Mouse (Mus musculus): ENCODE measurements around the gene Dennd5a. TPM values are rescaled to one million over a fixed set of nuclear protein-coding genes. Genes with fewer than 3 reads are reported as not detected.
"Not testable (repeated sequence)": the region's sequence is repeated elsewhere in the genome, so short reads cannot be mapped to it uniquely, and the experiment has no call there.

Gene Dennd5a
- 10 to 100 TPM; 50.2 to 57.4 TPM for total RNA-seq (2021)
- long read RNA-seq, experiment 1, full-length matches to known transcripts = 14 of 36 reads
- long read RNA-seq, experiment 1, partial matches to known transcripts = 21 of 36 reads
- long read RNA-seq, experiment 1, other reads (novel, unspliced or antisense) = 1 of 36 reads
- long read RNA-seq, experiment 2, full-length matches to known transcripts = 25 of 56 reads
- long read RNA-seq, experiment 2, partial matches to known transcripts = 26 of 56 reads
- long read RNA-seq, experiment 2, other reads (novel, unspliced or antisense) = 5 of 56 reads

DNA sequence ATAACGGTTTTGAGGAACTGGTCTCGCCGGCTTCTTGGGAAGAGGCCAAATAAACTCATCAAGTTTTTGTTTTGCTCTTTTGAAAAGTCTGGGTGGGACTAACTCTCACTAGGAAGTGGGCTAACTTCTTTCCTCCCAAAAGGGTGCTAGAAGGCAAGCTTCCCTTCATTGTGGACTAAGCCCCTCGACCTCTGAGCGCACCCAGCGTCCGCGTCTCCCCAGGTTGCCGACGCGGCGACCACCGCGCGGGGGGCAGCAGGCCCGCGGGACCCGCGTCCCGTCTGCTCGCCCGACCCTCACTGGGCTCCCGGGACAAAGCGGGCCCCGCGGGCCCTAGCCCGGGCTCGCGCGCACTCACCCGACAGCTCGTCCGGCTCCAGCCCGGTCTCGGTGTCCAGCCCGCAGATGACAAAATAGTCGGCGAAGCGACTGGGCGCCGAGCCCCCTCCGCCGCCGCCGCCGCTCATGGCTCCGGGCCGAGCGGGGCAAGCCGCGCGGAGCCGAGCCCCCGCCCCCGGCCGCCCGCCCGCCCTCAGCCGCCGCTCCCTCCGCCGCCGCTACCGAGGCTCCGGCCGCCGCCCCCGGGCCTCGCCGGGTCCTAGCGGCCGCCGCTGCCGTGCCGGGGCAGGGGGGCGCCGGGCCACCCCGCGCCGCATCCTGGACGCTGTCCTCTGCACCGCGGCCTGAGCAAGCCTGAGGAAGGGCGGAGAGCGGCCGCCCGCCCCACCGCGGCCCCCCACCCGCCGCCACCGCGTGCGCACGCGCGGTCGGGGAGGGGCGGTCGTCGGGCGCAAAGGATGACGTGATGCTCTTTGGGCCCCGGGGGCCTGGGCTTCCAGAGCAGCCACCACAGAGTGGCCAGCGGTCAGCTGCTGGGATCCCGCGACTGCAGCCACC is at the start of gene Dennd5a:
Dennd5a (minus strand) TSS at position 755 of the 897 bp plus-strand sequence.
- intact Hi-C loops (cut with DNase I; ENCODE audit: low total_unique reads) = no loop called here

DNA sequence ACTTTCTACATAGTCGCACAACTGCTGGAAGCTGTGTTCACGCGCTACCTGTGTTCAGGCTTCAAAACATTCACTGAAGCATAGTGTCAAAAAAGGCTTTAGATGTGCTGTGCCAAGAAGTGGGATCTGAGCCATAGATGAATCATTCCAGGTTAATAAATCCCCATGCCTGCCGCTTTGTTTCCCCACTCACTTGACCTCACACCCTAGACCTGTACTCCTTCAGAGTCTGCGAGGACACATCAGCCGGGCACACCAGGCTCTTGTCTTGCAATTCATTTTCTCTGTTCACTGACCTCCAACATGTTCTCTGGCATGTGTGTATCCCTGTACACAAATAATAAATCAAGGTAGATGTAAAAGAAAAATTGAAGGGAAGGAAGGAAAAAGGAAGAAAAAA is 48.8 kb upstream of the Dennd5a start:
- intact Hi-C loops (cut with DNase I; ENCODE audit: low total_unique reads) = no loop called here
- DNase-seq = no peak

More for the DNA sequence above, at the start of gene Dennd5a:
- peak; percentile 79 for DNase-seq

DNA sequence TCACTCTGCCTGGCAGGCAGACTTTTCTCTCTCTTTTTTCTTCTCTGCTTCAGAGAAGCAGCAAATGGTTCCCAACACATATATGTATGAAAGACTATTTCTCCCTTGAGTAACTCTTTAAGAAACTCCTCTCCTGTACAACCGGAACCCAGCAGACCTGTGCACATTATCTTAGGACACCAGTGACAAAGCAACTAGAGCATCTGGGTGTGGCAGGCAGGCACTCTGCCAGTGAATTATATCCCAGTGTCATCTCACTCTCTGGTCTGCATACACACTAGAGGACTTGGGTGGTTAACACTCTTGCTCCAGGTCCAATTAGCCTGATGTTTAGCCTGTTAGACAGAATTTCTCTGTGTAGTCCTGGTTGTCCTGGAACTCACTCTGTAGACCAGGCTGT is 48.2 kb upstream of the Dennd5a start:
- intact Hi-C loops (cut with DNase I; ENCODE audit: low total_unique reads) = no loop called here
- DNase-seq = no peak

DNA sequence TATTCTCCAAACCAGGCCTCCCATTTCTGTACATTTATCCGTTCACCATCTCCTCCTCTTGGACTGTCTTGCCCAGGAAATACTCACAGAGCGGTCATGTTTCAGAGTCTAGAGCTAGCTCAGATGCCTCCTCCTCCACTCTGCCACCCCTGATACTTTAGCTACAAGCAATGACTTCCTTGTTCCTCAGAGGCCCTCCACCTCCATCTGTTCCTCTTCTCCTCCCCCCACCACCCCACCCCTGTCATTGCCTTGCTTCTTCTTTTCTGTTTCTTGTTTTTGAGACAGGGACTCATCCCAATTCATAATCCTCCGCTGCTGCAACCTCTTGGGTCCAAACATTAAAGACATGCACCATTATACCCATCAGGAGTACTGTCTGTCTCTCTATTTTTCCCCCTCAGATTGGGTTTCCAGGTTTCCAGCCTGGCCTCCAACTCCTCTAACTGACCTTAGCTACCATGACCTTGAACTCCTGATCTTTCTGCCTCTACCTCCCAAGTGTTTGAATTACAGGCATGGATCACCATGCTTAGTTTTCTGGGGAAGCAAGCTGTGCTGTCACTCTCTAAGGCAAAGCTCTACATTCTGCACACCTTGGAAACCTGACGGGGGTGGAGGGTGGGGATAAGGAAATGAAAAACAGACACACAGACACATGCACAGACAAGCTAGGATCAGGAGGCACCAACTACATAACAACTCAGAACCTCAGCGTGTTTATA is 46.4 kb upstream of the Dennd5a start:
- no peak for DNase-seq
- intact Hi-C loops (cut with DNase I; ENCODE audit: low total_unique reads) = no loop called here

DNA sequence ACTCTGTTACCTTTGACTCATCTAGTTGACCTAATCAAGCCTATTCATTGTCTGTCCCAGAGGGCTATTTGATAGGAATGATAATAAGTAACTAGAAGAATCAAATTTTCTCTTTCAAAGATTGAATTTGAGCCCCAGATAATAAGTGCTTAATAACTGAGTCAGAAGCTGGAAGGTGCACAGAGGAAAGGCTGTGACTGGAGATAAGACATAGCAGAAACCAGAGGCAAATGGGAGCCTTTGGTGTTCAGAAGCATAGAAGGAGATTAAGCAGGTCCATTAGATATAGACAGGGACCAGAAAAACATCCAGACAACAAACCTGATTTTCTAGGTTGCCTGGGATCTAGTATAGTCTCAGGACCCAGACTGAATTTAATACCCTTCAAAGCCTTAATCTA is 45.7 kb upstream of the Dennd5a start:
- intact Hi-C loops (cut with DNase I; ENCODE audit: low total_unique reads) = no loop called here
- no peak for DNase-seq

DNA sequence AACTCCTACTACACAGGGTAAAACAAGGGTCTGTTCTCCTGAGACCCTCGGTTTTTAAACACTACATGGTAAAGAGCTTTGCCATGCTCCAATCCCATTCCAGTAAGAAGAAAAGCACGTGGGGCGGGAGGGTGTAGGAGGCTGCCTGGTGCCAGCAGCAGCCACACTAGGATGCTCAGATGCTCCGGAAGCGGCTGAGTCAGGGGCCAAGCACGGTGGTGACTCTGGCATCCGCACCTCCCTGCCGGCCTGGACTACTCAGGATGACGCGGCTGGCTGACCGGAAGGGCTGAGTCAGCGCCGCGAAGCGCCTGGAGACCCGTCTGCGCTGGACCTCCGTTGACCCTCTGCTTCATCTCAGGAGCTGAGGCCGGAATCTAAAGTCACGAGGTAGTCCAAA is 42.7 kb upstream of the Dennd5a start:
- intact Hi-C loops (cut with DNase I; ENCODE audit: low total_unique reads) = no loop called here
- DNase-seq = peak; percentile 51

DNA sequence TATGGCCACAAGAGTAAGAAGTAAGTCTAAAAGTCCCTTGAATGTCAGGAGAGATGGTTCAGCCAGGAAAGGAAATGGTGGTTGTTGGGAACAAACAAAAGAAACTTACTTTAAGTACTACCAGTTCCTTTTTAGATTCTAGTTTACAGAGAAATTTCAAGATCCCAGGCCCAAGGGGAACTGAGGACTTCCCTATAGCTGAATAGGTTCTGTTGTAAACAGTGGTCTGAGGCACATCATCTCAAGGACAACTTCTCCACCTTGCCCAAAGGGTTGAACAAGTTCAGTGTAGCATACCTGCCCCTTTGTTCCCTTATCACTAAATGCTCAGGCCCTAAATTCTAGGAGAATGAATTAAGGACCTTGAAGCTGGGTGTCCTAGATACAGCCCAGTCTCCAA is 41.8 kb upstream of the Dennd5a start:
- no peak for DNase-seq
- intact Hi-C loops (cut with DNase I; ENCODE audit: low total_unique reads) = no loop called here

DNA sequence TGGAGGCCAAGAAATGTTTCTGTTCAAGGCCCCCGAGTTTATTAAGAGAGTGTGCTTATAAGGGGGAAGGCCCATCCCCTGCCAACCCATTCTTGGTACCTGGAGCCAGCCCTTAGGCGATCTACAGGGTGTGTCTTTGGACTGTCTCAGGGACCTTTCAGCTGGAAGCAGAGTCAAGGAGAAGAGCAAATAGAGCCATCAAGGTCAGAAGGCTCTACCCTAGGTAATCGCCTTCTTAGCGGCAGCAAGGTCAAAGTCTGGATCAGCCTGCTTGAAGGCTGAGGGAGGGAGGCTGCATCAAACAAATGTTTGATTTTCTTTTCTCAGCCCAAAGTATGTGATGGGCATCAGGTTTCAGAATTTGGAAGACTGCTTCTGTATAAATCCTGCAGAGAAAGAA is 38.1 kb upstream of the Dennd5a start:
- intact Hi-C loops (cut with DNase I; ENCODE audit: low total_unique reads) = no loop called here
- no peak for DNase-seq

DNA sequence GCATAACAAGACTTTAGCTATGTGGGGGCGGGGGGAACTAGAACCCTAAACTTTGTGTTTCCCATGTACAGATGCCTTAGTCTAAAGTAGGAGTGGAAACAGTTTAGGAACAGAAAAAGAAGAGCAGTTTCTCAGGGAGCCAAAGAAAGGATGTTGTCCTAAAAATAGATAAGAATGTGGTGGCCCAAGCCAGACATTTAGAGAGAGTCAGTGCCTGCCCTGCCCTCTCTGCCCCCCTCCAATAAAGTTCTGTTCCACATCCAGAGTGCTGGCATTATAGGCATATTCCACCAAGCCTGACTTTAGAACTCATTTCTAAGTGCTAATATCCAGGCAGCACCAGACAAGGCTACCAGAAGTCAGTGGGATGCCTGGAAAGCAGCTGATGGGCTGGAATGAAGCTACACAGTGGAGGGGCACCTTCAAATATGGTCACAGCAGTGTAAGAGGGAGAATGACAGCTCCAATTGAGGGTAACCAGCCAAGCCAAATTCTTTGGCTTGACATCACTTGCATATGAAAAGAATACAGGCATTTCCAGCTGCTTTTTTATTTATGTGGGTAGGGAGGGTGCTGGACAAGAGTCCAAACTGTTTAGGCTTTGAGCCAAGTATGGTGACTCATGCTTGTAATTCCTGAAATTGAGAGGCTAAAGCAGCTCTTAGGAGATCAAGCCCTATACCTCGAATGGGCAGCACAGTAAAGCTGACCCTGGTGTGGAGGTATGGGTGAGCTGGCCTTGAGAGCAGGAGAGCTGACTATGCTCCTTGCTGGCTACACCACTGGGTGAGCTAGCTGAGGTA is 33.1 kb upstream of the Dennd5a start:
- intact Hi-C loops (cut with DNase I; ENCODE audit: low total_unique reads) = no loop called here
- DNase-seq = peak; percentile 24

DNA sequence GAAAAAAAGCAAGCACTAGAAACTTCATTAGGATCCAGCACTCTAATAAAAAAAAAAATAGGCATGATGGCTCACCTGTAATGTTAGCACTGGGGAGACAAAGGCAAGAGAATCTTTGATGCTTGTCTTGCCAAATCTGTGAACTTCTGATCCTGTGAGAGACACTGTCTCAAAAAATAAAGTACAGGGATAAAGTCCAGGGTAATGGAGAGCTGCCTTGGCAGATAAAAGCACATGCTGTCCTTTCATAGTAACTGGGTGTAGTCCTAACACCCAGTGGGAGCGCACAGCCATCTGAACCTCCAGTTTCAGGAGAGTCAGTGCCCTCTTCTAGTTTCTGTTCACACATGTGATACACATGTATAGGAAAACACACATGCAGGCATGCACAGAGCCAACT is 31.0 kb upstream of the Dennd5a start:
- no peak for DNase-seq
- intact Hi-C loops (cut with DNase I; ENCODE audit: low total_unique reads) = no loop called here

DNA sequence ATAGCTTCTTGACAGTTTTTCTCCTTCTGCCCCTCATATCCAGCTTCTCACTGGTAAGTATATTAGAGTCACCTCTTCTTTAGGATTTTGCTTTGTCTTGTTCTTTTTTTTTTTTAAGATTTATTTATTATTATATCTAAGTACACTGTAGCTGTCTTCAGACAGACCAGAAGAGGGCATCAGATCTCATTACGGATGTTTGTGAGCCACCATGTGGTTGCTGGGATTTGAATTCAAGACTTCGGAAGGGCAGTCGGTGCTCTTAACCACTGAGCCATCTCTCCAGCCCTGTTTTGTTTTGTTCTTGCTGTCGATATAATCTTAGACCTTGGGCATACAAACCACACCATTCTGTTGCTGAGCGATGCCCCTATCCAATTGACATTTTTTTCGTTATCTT is 26.5 kb upstream of the Dennd5a start, which contains the start of gene Tmem41b:
Tmem41b (minus strand) TSS at position 155 of the 400 bp plus-strand sequence.
- DNase-seq; intact Hi-C loops (cut with DNase I; ENCODE audit: low total_unique reads): not testable (repeated sequence)

DNA sequence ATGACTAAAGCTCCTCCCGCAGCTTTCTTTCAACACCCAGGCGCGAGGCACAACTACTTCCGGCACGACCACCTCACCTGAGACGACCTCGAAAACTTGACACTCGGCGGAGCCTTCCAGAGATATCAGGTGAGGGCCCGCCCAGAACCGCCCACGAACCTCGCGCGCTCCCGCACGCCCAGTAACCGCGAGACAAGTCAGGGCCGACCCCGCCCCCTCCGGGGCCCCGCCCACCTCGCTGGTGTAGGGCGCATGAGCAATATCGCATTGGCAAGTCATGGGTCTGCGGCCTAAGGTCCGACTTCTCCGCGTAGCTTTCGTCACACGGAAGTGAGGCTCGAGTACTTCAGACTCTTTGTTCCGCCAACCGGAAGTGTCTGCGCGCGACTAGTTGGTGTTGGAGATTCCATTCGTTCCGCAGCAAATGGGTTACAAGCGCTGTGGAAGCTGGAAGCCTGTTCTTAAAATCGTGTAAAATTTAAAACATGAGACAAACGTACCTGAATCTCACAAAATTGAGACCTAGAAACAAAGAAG is 25.9 kb upstream of the Dennd5a start:
- peak; percentile 99 for DNase-seq
- intact Hi-C loops (cut with DNase I; ENCODE audit: low total_unique reads) = no loop called here

DNA sequence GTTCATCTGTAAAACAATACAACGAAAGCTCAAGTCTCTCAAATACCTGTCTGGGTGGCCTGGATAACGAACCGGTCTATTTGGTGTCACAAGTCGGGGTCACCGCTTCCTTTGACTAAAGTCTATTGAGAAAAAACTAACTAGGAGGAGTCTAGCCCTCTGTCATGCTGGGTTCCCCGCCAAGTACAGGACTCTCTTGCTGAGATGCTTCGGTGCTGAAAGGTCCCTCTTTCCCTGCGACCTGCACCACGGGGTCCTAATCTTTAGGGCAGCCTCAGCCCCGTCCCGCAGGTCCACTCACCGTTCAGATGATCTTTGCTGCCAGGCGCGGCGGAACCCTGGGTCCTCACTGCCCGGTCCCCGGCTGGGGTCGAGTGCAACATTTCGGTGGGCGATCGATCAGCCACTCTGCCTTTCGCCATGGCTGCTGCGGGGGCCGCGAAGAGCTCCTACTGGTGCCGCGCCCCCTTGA is 25.4 kb upstream of the Dennd5a start:
- DNase-seq = no peak
- intact Hi-C loops (cut with DNase I; ENCODE audit: low total_unique reads) = no loop called here

DNA sequence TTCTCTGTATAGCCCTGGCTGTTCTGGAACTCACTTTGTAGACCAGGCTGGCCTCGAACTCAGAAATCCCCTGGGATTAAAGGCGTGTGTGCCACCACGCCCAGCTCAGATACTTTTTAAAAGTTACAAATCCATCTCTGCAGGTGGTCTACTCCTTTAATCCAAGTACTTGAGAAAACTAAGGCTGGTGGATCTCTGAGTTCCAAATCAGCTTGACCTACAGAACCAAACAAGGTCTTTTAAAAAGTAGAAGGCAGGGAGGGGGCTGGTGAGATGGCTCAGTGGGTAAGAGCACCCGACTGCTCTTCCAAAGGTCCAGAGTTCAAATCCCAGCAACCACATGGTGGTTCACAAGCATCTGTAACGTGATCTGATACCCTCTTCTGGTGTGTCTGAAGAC is 24.3 kb upstream of the Dennd5a start:
- DNase-seq; intact Hi-C loops (cut with DNase I; ENCODE audit: low total_unique reads): not testable (repeated sequence)

DNA sequence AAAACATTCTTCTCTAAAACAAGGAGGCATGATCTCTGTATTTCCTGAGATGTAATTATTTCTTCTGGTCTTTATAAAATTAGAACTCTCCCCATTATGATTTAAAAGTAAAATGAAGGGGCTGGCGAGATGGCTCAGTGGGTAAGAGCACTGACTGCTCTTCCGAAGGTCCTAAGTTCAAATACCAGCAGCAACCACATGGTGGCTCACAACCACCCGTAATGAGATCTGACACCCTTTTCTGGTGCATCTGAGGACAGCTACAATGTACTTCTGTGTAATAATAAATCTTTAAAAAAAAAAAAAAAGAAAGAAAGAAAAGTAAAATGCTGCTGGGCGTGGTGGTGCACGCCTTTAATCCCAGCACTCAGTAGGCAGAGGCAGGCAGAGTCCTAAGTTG is 16.9 kb upstream of the Dennd5a start:
- DNase-seq = not testable (repeated sequence)
- intact Hi-C loops (cut with DNase I; ENCODE audit: low total_unique reads) = loop anchor here (10.0 kb wide), 1 partner anchor 58 kb away; no protein-coding TSS in a partner anchor

DNA sequence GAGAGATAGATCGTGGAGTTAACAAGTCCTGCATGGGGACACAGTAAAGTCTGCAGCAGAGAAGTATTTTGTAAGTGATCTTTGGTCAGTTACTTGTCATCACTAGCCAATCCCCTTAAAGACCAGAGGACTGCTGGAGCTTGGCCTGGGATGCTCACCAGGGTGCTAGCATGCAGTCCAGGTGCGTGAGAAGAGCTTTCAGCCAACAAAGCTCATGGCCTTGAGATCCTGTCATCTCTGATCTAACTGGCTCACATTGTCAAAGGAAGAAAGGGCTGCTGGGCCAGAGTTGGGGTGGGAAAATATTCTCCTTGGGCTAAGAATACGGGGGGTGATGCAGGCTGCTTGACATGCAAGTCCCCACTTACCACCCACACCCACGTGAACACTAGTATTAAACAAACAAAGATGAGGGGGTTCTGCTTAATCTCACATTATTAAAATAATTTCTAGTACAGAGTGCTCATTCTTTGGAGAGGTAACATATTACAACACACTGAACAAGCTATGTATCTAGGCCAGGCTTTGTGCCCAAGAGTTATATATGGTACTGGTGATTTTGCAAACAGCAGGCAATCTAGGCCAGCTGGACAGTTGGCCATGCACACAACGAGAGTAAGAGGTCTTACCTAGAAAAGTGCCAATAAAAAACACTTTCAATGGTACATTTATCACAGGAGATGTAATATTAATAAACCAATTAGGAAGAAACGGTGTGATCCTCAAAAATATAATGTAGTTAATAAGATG is 15.9 kb upstream of the Dennd5a start:
- intact Hi-C loops (cut with DNase I; ENCODE audit: low total_unique reads) = loop anchor here (10.0 kb wide), 1 partner anchor 59 kb away; no protein-coding TSS in a partner anchor
- DNase-seq = no peak

DNA sequence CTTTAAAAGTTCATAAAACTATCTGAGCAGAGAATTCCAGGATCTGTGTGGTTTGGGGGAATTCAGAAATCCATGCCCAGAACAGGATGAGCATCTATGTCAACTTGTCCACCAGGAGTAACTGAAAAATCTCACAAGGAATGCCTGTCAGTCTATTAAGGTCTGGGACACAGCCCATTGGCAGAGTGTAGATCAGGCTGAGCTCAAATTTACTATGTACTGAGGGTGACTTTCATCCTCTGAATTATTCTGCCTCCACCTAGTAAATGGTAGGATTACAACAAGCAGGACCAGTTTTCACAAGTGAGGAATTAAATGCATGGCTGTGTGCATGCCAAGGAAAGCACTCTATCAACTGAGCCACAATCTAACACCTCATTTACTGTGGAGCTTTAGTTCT is 9.3 kb upstream of the Dennd5a start:
- intact Hi-C loops (cut with DNase I; ENCODE audit: low total_unique reads) = no loop called here

DNA sequence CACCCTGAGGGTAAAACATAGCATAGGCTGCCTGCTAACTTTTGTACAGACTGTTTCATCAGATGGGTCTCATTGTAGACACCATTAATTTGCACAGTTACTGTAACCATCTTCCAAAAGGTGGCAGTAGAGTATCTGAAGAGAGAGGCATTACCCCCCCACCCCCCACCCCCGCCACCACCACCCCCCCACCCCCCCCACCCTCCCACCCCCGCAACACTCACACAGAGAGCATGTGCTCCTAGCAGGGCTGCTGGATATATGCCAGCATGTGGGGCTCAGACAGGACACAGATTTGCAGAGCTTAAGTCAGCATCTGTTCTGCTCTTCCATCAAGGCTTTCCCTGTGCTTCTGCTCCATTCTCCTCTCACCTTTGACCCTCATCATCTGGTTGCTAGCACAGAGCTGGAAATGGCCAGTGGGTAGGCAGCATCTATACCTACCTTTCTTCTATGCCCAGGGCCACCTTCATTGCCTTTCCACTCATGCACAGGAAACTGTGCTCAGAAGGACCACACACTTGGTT is 8.7 kb upstream of the Dennd5a start:
- DNase-seq = peak; percentile 54
- intact Hi-C loops (cut with DNase I; ENCODE audit: low total_unique reads) = no loop called here

More for the DNA sequence above, 9.3 kb upstream of the Dennd5a start:
- DNase-seq = no peak
